Comparison of ENCODE assay signal across 8 mouse cellular contexts in genomic region chr5:47014351-47014750, GRCm38 (mm10).
DNase-seq lines count a peak whose midpoint lies in the region; ATAC-seq and TF ChIP-seq lines count a peak whose summit lies in the region.

No protein-coding gene starts in this region.

- H3K4me1 ChIP-seq in heart, embryonic 11.5 days (ENCODE audit: control insufficient read depth, insufficient read depth, low read length), result no peaks in the 10 kb centered on the region
- no peaks in the 10 kb centered on the region for H3K4me1 ChIP-seq in midbrain, postnatal 0 days (ENCODE audit: insufficient read depth, low read length)

- no peak overlapping the region for H3K4me3 ChIP-seq in heart, embryonic 11.5 days (ENCODE audit: low read depth, low read length)
- no peak overlapping the region for H3K4me3 ChIP-seq in midbrain, postnatal 0 days (ENCODE audit: low read depth, low read length)

- H3K36me3 ChIP-seq in heart, embryonic 11.5 days (ENCODE audit: control insufficient read depth, insufficient read depth, low read length), result no peaks in the 10 kb centered on the region
- H3K36me3 ChIP-seq in midbrain, postnatal 0 days (ENCODE audit: insufficient read depth, low read length), result no peaks in the 10 kb centered on the region

- H3K27ac ChIP-seq in heart, embryonic 11.5 days (ENCODE audit: low read depth, low read length), result no peak overlapping the region
- H3K27ac ChIP-seq in midbrain, postnatal 0 days (ENCODE audit: low read depth, low read length), result no peak overlapping the region

- peak; percentile 80 for TF ChIP-seq CTCF in midbrain, postnatal 0 days (IDR thresholded peaks at IDR 0.05)

- H3K4me2 ChIP-seq in heart, embryonic 11.5 days, result no peak overlapping the region
- H3K4me2 ChIP-seq in midbrain, postnatal 0 days (ENCODE audit: low read depth, low read length, poor library complexity, severe bottlenecking), result no peak overlapping the region

- no peak for ATAC-seq in heart, embryonic 11.5 days (replicated peaks; ENCODE audit: insufficient number of reproducible peaks, low FRiP score, low TSS enrichment)
- no peak for ATAC-seq in midbrain, postnatal 0 days (ENCODE audit: low FRiP score)
- ATAC-seq in granulocyte monocyte progenitor cell, adult 5-6 weeks (replicated peaks; ENCODE audit: poor library complexity, severe bottlenecking), result no peak

- intact Hi-C loops in heart, postnatal 14 days (cut with DNase I), result loop anchor here (10.0 kb wide), 2 partner anchors 970 to 1120 kb away; partner anchors contain the start of gene Slit2

- H3K9ac ChIP-seq in heart, embryonic 11.5 days (ENCODE audit: low read depth, low read length), result no peak overlapping the region
- H3K9ac ChIP-seq in midbrain, postnatal 0 days (replicated peaks; ENCODE audit: low read length, poor library complexity, severe bottlenecking), result no peak overlapping the region

- no peaks in the 10 kb centered on the region for H3K27me3 ChIP-seq in heart, embryonic 11.5 days (ENCODE audit: control insufficient read depth, insufficient read depth, low read length)
- no peaks in the 10 kb centered on the region for H3K27me3 ChIP-seq in midbrain, postnatal 0 days (ENCODE audit: insufficient read depth, low read length)

- peak; percentile 27 to 63 for DNase-seq in heart, postnatal 14 days
- peak; percentile 40 for DNase-seq in thymus, postnatal 4 days
- no peak for DNase-seq in thymus, postnatal 10 days (ENCODE audit: low spot score in 2 of 2)
- peak; percentile 70 for DNase-seq in embryo, embryonic 10.5 days (ENCODE audit: low spot score)
- peak; percentile 11 for DNase-seq in large intestine, adult 2 months (ENCODE audit: low read depth, low spot score)
- peak; percentile 39 for DNase-seq in midbrain, postnatal 0 days (ENCODE audit: low spot score)

- H3K9me3 ChIP-seq in heart, embryonic 11.5 days (replicated peaks; ENCODE audit: control insufficient read depth, low read length), result no peaks in the 10 kb centered on the region
- H3K9me3 ChIP-seq in midbrain, postnatal 0 days (ENCODE audit: low read length), result no peaks in the 10 kb centered on the region

Comparison
In these comparisons a context has a peak if more than half of its experiments do, and no peak if none do; other contexts are left out.
1. DNase-seq: peak in heart, postnatal 14 days (2 of 2), thymus, postnatal 4 days (single experiment), embryo, embryonic 10.5 days (single experiment), large intestine, adult 2 months (single experiment) and midbrain, postnatal 0 days (single experiment); none in thymus, postnatal 10 days (0 of 2).